Mouse (Mus musculus) neural tube, embryonic 11.5 days (tissue): ENCODE results near the gene Bsn. TPM values are rescaled to one million over a fixed set of nuclear protein-coding genes. Genes with fewer than 3 reads are reported as not detected.

Experiments used
- ATAC-seq: fragments of 200-750 bp; cut with Nextera tagmentation; 2 replicates; pipeline ENCODE4 v1.8.0; 2017; ENCODE audit warnings: moderate number of reproducible peaks, mild to moderate bottlenecking, moderate TSS enrichment, moderate library complexity; ENCODE audit not compliant: insufficient read depth, low FRiP score, low TSS enrichment
- DNase-seq: peaks from one replicate; pipeline ENCODE4 v3.0.0-alpha.2; 2015; ENCODE audit warnings: low spot score
- H3K27ac ChIP-seq: fragments of 300-500 bp; sonication (generic); 2 replicates; pipeline ENCODE4 v1.5.1; 2014; ENCODE audit warnings: low read depth, mild to moderate bottlenecking, low read length
- H3K27me3 ChIP-seq: fragments of 300-500 bp; sonication (generic); 2 replicates; pipeline ENCODE4 v1.6.1; 2014; ENCODE audit warnings: mild to moderate bottlenecking, low read length, mixed read lengths; ENCODE audit not compliant: control insufficient read depth, insufficient read depth
- H3K36me3 ChIP-seq: fragments of 300-500 bp; sonication (generic); 2 replicates; pipeline ENCODE4 v1.6.1; 2014; ENCODE audit warnings: mild to moderate bottlenecking, low read length, moderate library complexity, mixed read lengths; ENCODE audit not compliant: control insufficient read depth, insufficient read depth
- H3K4me1 ChIP-seq: fragments of 300-500 bp; sonication (generic); 2 replicates; pipeline ENCODE4 v1.6.1; 2014; ENCODE audit warnings: low read length, mixed read lengths; ENCODE audit not compliant: control insufficient read depth, insufficient read depth
- H3K4me2 ChIP-seq: fragments of 300-500 bp; sonication (generic); 2 replicates; pipeline ENCODE4 v1.6.1; 2014; ENCODE audit warnings: low read depth, mild to moderate bottlenecking, moderate library complexity
- H3K4me3 ChIP-seq: fragments of 300-500 bp; sonication (generic); 2 replicates; pipeline ENCODE4 v1.5.1; 2014; ENCODE audit warnings: low read depth, low read length
- H3K9ac ChIP-seq: fragments of 300-500 bp; sonication (generic); 2 replicates; pipeline ENCODE4 v1.6.1; 2014; ENCODE audit warnings: mild to moderate bottlenecking, low read length
- H3K9me3 ChIP-seq: fragments of 300-500 bp; sonication (generic); 2 replicates; pipeline ENCODE4 v1.6.1; 2016; ENCODE audit warnings: low read length; ENCODE audit not compliant: control insufficient read depth
- WGBS: fragments of 180-500 bp; shearing (Covaris S2); extraction: QIAGEN DNeasy Blood & Tissue Kit; methylation state at CpG from one replicate; pipeline ENCODE4 v1.1.7; 2014; 5-methylcytosine and 5-hydroxymethylcytosine counted together
- polyA plus RNA-seq: library from polyadenylated mRNA; unstranded; fragments of >200 nt; fragmentation: Nextera tagmentation; extraction: Ambion mirVana; gene quantifications from 2 replicates; pipeline ENCODE4 v1.2.1, GENCODE M21; 2014

Gene Bsn
- polyA plus RNA-seq, 1 experiment from 2014 or later: 4.3 TPM

- Histone ChIP-seq H3K27me3 (no peaks in the 10 kb centered on the region), H3K4me2 (no peak overlapping the region), H3K4me3 (no peak overlapping the region), H3K9ac (no peak overlapping the region), H3K27ac (no peak overlapping the region), H3K9me3 (no peaks in the 10 kb centered on the region), H3K36me3 (peaks cover 13% of the 10 kb centered on the region), H3K4me1 (peaks cover 7% of the 10 kb centered on the region; the same call in 1 of the 2 replicates)
- ATAC-seq (no peak), DNase-seq (no peak)
- 95% methylated on average over 15 of the region's 15 CpGs for WGBS
These were observed 136.4 kb downstream of the Bsn start for GRCm38 (mm10) chr9:108053665-108054225.

GRCm38 (mm10) chr9:108052885-108053664, 137.1 kb downstream of the Bsn start, which contains the start of gene Amigo3:
Gene Amigo3 (plus strand): TSS chr9:108053159.
- Histone ChIP-seq H3K4me2 (peak within 1 kb of the TSS; percentile 9; the same call in 1 of the 2 replicates), H3K4me1 (peaks cover 11% of the 10 kb centered on the region), H3K36me3 (peaks cover 11% of the 10 kb centered on the region), H3K4me3 (no peak within 1 kb of the TSS), H3K9ac (no peak within 1 kb of the TSS; the same call in 1 of the 2 replicates), H3K27me3 (no peaks in the 10 kb centered on the region), H3K27ac (no peak within 1 kb of the TSS), H3K9me3 (no peaks in the 10 kb centered on the region)
- WGBS: 56% methylated on average over 20 of the region's 20 CpGs
- 0 out of 2 replicates have a peak, but pooled peaks have one; percentile 16 for ATAC-seq
- DNase-seq: peak; percentile 96

GRCm38 (mm10) chr9:108052411-108052810, 137.8 kb downstream of the Bsn start:
- no peak overlapping the region for H3K27ac ChIP-seq
- ATAC-seq (no peak), DNase-seq (no peak)
- H3K4me2 ChIP-seq: no peak overlapping the region
- H3K9me3 ChIP-seq: no peaks in the 10 kb centered on the region
- H3K36me3 ChIP-seq: peaks cover 11% of the 10 kb centered on the region
- WGBS: 75% methylated on average over 7 of the region's 7 CpGs
- no peak overlapping the region for H3K4me3 ChIP-seq
- no peaks in the 10 kb centered on the region for H3K27me3 ChIP-seq
- H3K9ac ChIP-seq: no peak overlapping the region
- peaks cover 13% of the 10 kb centered on the region for H3K4me1 ChIP-seq

- DNase-seq: no peak
- no peak for ATAC-seq
- Histone ChIP-seq H3K27ac (no peak overlapping the region), H3K27me3 (no peaks in the 10 kb centered on the region), H3K4me1 (peaks cover 13% of the 10 kb centered on the region), H3K9ac (no peak overlapping the region), H3K4me2 (no peak overlapping the region), H3K36me3 (peaks cover 11% of the 10 kb centered on the region), H3K9me3 (no peaks in the 10 kb centered on the region), H3K4me3 (no peak overlapping the region)
- 92% methylated on average over 4 of the region's 4 CpGs for WGBS
These were observed 138.3 kb downstream of the Bsn start for GRCm38 (mm10) chr9:108051931-108052220.

- ATAC-seq: no peak
- no peak for DNase-seq
- Histone ChIP-seq H3K36me3 (peaks cover 14% of the 10 kb centered on the region), H3K9me3 (no peaks in the 10 kb centered on the region), H3K4me1 (peaks cover 13% of the 10 kb centered on the region), H3K4me2 (no peak overlapping the region), H3K27ac (no peak overlapping the region), H3K4me3 (no peak overlapping the region), H3K27me3 (no peaks in the 10 kb centered on the region), H3K9ac (no peak overlapping the region)
- WGBS: 93% methylated on average over 15 of the region's 15 CpGs
These were observed 138.8 kb downstream of the Bsn start for GRCm38 (mm10) chr9:108051184-108051930.

- peak overlapping the region; percentile 83 for H3K4me2 ChIP-seq
- ATAC-seq: peak; percentile 13; the same call in 1 of the 2 replicates
- no peaks in the 10 kb centered on the region for H3K9me3 ChIP-seq
- DNase-seq: no peak
- peak overlapping the region; percentile 68 for H3K4me3 ChIP-seq
- peak overlapping the region; percentile 72 for H3K9ac ChIP-seq
- H3K27ac ChIP-seq: no peak overlapping the region
- H3K36me3 ChIP-seq: peaks cover 25% of the 10 kb centered on the region
- peaks cover 13% of the 10 kb centered on the region for H3K4me1 ChIP-seq
- no peaks in the 10 kb centered on the region for H3K27me3 ChIP-seq
- 40% methylated on average over 15 of the region's 15 CpGs for WGBS
These were observed 140.5 kb downstream of the Bsn start for GRCm38 (mm10) chr9:108049561-108050251.

GRCm38 (mm10) chr9:108049016-108049455, 141.1 kb downstream of the Bsn start, which contains the start of gene Gmppb:
Gene Gmppb (plus strand): TSS chr9:108049242.
- Histone ChIP-seq H3K4me2 (peak within 1 kb of the TSS; percentile 83), H3K4me3 (peak within 1 kb of the TSS; percentile 68), H3K27ac (peak within 1 kb of the TSS; percentile 56), H3K9me3 (no peaks in the 10 kb centered on the region), H3K4me1 (peaks cover 13% of the 10 kb centered on the region), H3K27me3 (no peaks in the 10 kb centered on the region), H3K9ac (peak within 1 kb of the TSS; percentile 72), H3K36me3 (peaks cover 25% of the 10 kb centered on the region)
- DNase-seq (peak; percentile 97), ATAC-seq (peak; percentile 94)
- WGBS: under 1% methylated on average over 36 of the region's 39 CpGs

GRCm38 (mm10) chr9:108048566-108048955, 141.6 kb downstream of the Bsn start:
- Histone ChIP-seq H3K27me3 (no peaks in the 10 kb centered on the region), H3K4me3 (peak overlapping the region; percentile 68), H3K4me1 (peaks cover 13% of the 10 kb centered on the region), H3K27ac (peak overlapping the region; percentile 56), H3K9me3 (no peaks in the 10 kb centered on the region), H3K4me2 (peak overlapping the region; percentile 83), H3K36me3 (peaks cover 21% of the 10 kb centered on the region), H3K9ac (peak overlapping the region; percentile 62)
- WGBS: 2% methylated on average over 19 of the region's 19 CpGs
- ATAC-seq (peak; percentile 61), DNase-seq (peak; percentile 47)
